Mouse (Mus musculus): ENCODE measurements at regions not wholly inside any gene's neighbourhood (a gene's known extent, or its start where the extent isn't known, plus 50 kb on each side); places are given as distances from the start of the nearest gene placed in this dataset.

DNA sequence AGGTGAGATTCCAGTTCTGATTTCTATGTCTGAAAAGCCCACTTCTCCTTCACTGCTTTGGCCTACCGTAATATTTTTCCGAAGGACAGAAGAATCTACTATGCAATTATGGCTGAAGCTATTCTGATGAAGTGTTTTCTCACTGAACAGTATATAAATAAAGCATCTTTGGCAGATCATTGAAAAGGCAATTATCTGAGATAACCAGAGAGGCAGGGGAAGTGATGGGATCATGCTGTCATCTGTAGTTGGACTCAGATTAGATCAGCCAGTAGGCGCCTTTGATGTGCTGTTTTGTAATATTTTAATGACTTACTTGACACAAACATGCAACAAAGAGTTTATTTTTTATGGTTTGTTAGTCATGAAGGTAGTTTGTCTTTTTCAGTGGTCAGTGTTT lies 67.8 kb upstream of the Ahr start:
- no peaks in the 10 kb centered on the region for H3K27me3 ChIP-seq (ENCODE audit: insufficient read depth, low read length)
- no peak overlapping the region for H3K4me2 ChIP-seq (ENCODE audit: low read depth)
- H3K36me3 ChIP-seq (ENCODE audit: insufficient read depth), result no peaks in the 10 kb centered on the region
- 81% methylated on average over 3 of the region's 3 CpGs for WGBS
- ATAC-seq, result no peak
- no peaks in the 10 kb centered on the region for H3K9me3 ChIP-seq (ENCODE audit: low read length)
- DNase-seq, result no peak
- H3K9ac ChIP-seq, result no peak overlapping the region
- no peak overlapping the region for H3K27ac ChIP-seq (ENCODE audit: low read depth, low read length)
- no peak for TF ChIP-seq CTCF (IDR thresholded peaks at IDR 0.05; ENCODE audit: low read depth)
- no peak overlapping the region for H3K4me3 ChIP-seq (ENCODE audit: low read depth, low read length)
- H3K4me1 ChIP-seq (ENCODE audit: insufficient read depth), result no peaks in the 10 kb centered on the region

DNA sequence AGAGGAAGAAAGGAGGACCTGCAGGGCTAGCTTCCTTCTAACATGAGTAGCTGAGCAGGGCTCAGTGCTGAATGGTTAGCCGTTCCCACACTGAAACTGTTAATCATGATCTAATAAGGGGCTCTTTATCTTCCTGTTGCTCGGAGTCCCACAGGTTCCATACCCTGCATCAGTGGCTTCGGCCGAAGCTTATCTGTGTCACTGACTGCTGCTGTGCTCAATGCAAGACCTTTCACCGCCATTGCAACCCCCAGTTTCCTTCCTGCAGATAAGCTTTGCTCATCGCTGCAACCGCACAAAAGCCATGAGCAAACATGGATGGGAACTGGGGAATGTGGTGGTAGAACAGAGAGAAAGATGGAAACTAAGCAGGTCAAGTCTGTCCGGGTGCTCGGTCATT lies 63.5 kb upstream of the Ahr start:
- no peak for DNase-seq

DNA sequence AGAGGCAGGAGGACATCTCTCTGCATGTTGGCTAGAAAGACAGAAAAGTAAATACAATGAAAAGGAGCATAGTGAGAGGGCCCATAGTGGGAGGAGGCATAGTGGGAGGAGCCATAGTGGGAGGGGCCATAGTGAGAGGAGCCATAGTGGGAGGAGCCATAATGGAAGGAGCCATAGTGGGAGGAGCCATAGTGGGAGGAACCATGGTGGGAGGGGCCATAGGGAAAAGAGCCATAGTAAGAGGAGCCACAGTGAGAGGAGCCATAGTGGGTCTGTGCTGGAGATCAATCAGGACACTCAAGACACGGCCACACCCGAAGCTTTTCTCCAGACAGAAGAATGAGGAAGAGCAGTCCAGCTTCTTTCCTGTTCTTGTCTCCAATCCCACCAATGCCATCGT lies 58.0 kb upstream of the Ahr start:
- Histone ChIP-seq H3K4me3 (ENCODE audit: low read depth, low read length) (no peak overlapping the region), H3K9me3 (ENCODE audit: low read length) (no peaks in the 10 kb centered on the region), H3K4me1 (ENCODE audit: insufficient read depth) (no peaks in the 10 kb centered on the region), H3K27ac (ENCODE audit: low read depth, low read length) (no peak overlapping the region), H3K36me3 (ENCODE audit: insufficient read depth) (no peaks in the 10 kb centered on the region), H3K9ac (no peak overlapping the region), H3K4me2 (ENCODE audit: low read depth) (no peak overlapping the region), H3K27me3 (ENCODE audit: insufficient read depth, low read length) (no peaks in the 10 kb centered on the region)
- 88% methylated on average over 3 of the region's 3 CpGs for WGBS
- no peak for TF ChIP-seq CTCF (IDR thresholded peaks at IDR 0.05; ENCODE audit: low read depth)
- ATAC-seq, result no peak
- no peak for DNase-seq

More for the DNA sequence above, 63.5 kb upstream of the Ahr start:
- H3K9ac ChIP-seq, result no peak overlapping the region
- 89% methylated on average over 9 of the region's 9 CpGs for WGBS
- no peak overlapping the region for H3K27ac ChIP-seq (ENCODE audit: low read depth, low read length)
- TF ChIP-seq CTCF (IDR thresholded peaks at IDR 0.05; ENCODE audit: low read depth), result no peak
- H3K4me1 ChIP-seq (ENCODE audit: insufficient read depth), result no peaks in the 10 kb centered on the region
- no peak for ATAC-seq
- no peaks in the 10 kb centered on the region for H3K36me3 ChIP-seq (ENCODE audit: insufficient read depth)
- no peaks in the 10 kb centered on the region for H3K27me3 ChIP-seq (ENCODE audit: insufficient read depth, low read length)
- H3K4me3 ChIP-seq (ENCODE audit: low read depth, low read length), result no peak overlapping the region
- H3K4me2 ChIP-seq (ENCODE audit: low read depth), result no peak overlapping the region
- H3K9me3 ChIP-seq (ENCODE audit: low read length), result no peaks in the 10 kb centered on the region
